Comparison of ENCODE assay signal across 8 mouse cellular contexts in the genomic region with DNA sequence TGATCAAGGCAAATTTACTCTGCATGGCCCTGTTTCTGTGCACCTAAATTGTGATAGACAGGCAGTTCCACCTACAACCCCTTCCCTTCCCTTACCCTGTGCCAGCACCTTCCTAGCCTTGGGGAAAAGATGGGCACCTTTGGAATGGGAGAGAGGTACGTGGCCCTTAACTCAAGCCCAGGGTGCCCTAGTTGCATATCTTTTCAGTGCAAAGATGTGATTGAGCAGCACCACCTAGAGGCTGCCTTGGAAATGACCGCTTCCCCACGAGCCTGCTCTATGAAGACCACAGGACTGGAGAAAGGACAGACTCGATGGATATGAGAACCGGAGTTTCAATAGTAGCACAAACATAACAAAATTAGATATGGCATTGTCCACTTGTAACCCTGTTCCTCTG. TPM values are rescaled to one million over a fixed set of nuclear protein-coding genes. Genes with fewer than 3 reads are reported as not detected.
DNase-seq lines count a peak whose midpoint lies in the region; ATAC-seq and TF ChIP-seq lines count a peak whose summit lies in the region.
"Had no signal": no experiment of that assay in that cellular context is flagged by ENCODE, and none has a peak within 500 bp of the region (broad histone marks: within the 10 kb centered on the region; RNA-seq: fewer than 3 reads in every experiment).

No protein-coding gene starts in this region.

- TF ChIP-seq CTCF in gastrocnemius, adult 2 months (IDR thresholded peaks at IDR 0.05): peak; percentile 90

- no peaks in the 10 kb centered on the region for H3K9me3 ChIP-seq in intestine, embryonic 14.5 days (ENCODE audit: control insufficient read depth, low read length)
- no peaks in the 10 kb centered on the region for H3K9me3 ChIP-seq in midbrain, embryonic 11.5 days (ENCODE audit: control insufficient read depth, low read length)

- 11% methylated on average over 5 of the region's 5 CpGs for WGBS in intestine, embryonic 14.5 days
- 21% methylated on average over 5 of the region's 5 CpGs for WGBS in midbrain, embryonic 11.5 days

- H3K27ac ChIP-seq in gastrocnemius, adult 2 months: no peak overlapping the region
- no peak overlapping the region for H3K27ac ChIP-seq in intestine, embryonic 14.5 days (ENCODE audit: low read depth)
- no peak overlapping the region for H3K27ac ChIP-seq in midbrain, embryonic 11.5 days (ENCODE audit: low read depth, low read length)
- H3K27ac ChIP-seq: macrophage had no signal

- intact Hi-C loops in gastrocnemius, adult 2 months (cut with DNase I): loop anchor here (5.0 to 10.0 kb wide), 2 partner anchors 228 to 439 kb away; no protein-coding TSS in a partner anchor
- intact Hi-C loops in left cerebral cortex, postnatal 14 days (cut with DNase I): loop anchor here (5.0 kb wide), 3 partner anchors 226 to 531 kb away; a partner anchor contains a TSS

- H3K4me2 ChIP-seq in intestine, embryonic 14.5 days (ENCODE audit: low read length): no peak overlapping the region
- H3K4me2 ChIP-seq in midbrain, embryonic 11.5 days: no peak overlapping the region

- H3K27me3 ChIP-seq in intestine, embryonic 14.5 days (replicated peaks; ENCODE audit: control insufficient read depth, insufficient read depth, low read length): no peaks in the 10 kb centered on the region
- no peaks in the 10 kb centered on the region for H3K27me3 ChIP-seq in midbrain, embryonic 11.5 days (ENCODE audit: control insufficient read depth, insufficient read depth, low read length)

- peak; percentile 78 to 79 for DNase-seq in adrenal gland, adult 18-20 months (ENCODE audit: low spot score in 2 of 2)
- peak; percentile 76 to 84 for DNase-seq in cerebellum, postnatal 36 days
- peak; percentile 78 for DNase-seq in gastrocnemius, adult 2 months
- peak; percentile 88 for DNase-seq in intestine, embryonic 14.5 days (ENCODE audit: low spot score)
- DNase-seq in left cerebral cortex, postnatal 14 days (ENCODE audit: low spot score in 2 of 2): peak; percentile 77 to 86
- DNase-seq in midbrain, embryonic 11.5 days (ENCODE audit: low spot score, missing footprints): peak; percentile 97
- peak; percentile 35 for DNase-seq in spleen, adult 12 weeks (ENCODE audit: low spot score)

- no peaks in the 10 kb centered on the region for H3K36me3 ChIP-seq in intestine, embryonic 14.5 days (ENCODE audit: control insufficient read depth, insufficient read depth, low read length)
- H3K36me3 ChIP-seq in midbrain, embryonic 11.5 days (ENCODE audit: control insufficient read depth, insufficient read depth, low read length): no peaks in the 10 kb centered on the region

- H3K9ac ChIP-seq in intestine, embryonic 14.5 days (ENCODE audit: low read length): no peak overlapping the region
- no peak overlapping the region for H3K9ac ChIP-seq in midbrain, embryonic 11.5 days (ENCODE audit: low read length)

- no peaks in the 10 kb centered on the region for H3K4me1 ChIP-seq in intestine, embryonic 14.5 days (replicated peaks; ENCODE audit: control insufficient read depth, insufficient read depth, low read length)
- H3K4me1 ChIP-seq in midbrain, embryonic 11.5 days (ENCODE audit: control insufficient read depth, insufficient read depth, low read length): no peaks in the 10 kb centered on the region

- no peak overlapping the region for H3K4me3 ChIP-seq in gastrocnemius, adult 2 months
- no peak overlapping the region for H3K4me3 ChIP-seq in intestine, embryonic 14.5 days (ENCODE audit: low read depth, low read length)
- H3K4me3 ChIP-seq in midbrain, embryonic 11.5 days (ENCODE audit: low read depth, low read length): no peak overlapping the region

- no peak; the same call in 1 of the 2 replicates for ATAC-seq in intestine, embryonic 14.5 days (replicated peaks; ENCODE audit: low FRiP score, low TSS enrichment, low read depth)
- peak; percentile 44; the same call in 1 of the 2 replicates for ATAC-seq in midbrain, embryonic 11.5 days (ENCODE audit: low FRiP score)

RNA-seq across cellular contexts. Expression of a gene that starts 8.1 kb away (rescaled TPM):
- total RNA-seq in adrenal gland, adult 18-20 months (2021): 1 to 10 TPM; 4.4 to 6.0 TPM
- 1 to 10 TPM; 4.8 to 7.1 TPM for total RNA-seq in gastrocnemius, adult 2 months (2021)
- 6.3 TPM in 2 replicates for polyA plus RNA-seq in intestine, embryonic 14.5 days (2014; fragmentation: Nextera tagmentation; extraction: Ambion mirVana)
- total RNA-seq in left cerebral cortex, postnatal 14 days (2021): 1 to 10 TPM; 3.5 to 4.1 TPM
- polyA plus RNA-seq in midbrain, embryonic 11.5 days (2014; fragmentation: Nextera tagmentation; extraction: Ambion mirVana): 2.2 TPM in 2 replicates

Comparison
In these comparisons a context has a peak if more than half of its experiments do, and no peak if none do; other contexts are left out.
1. DNase-seq: peak in every context shown above with its lines; median percentile 97 in midbrain, embryonic 11.5 days; 88 in intestine, embryonic 14.5 days; 82 in left cerebral cortex, postnatal 14 days; 80 in cerebellum, postnatal 36 days; 78 in adrenal gland, adult 18-20 months; 78 in gastrocnemius, adult 2 months; 35 in spleen, adult 12 weeks.